Mouse (Mus musculus) ES-E14 (cell line): ENCODE measurements around the gene Aes. TPM values are rescaled to one million over a fixed set of nuclear protein-coding genes. Genes with fewer than 3 reads are reported as not detected.

Experiments
- DNase-seq: peaks from one replicate; pipeline ENCODE4 v3.0.0-alpha.2; 2013; ENCODE audit warnings: low read depth, low spot score
- H3K27ac ChIP-seq: 2 replicates; pipeline ENCODE4 v1.5.1; 2012; ENCODE audit warnings: low read depth, mild to moderate bottlenecking, low read length, moderate library complexity, mixed read lengths; ENCODE audit not compliant: poor library complexity, insufficient read depth, severe bottlenecking
- H3K36me3 ChIP-seq: 2 replicates; pipeline ENCODE4 v1.6.1; 2012; ENCODE audit warnings: mild to moderate bottlenecking, low read length, moderate library complexity, mixed read lengths; ENCODE audit not compliant: control insufficient read depth, poor library complexity, insufficient read depth, severe bottlenecking
- H3K4me1 ChIP-seq, 2 experiments: fragments of 150-350 bp in 1 of 2; sonication (generic) in 1 of 2; 2 replicates each; pipeline ENCODE4 v1.6.1; 2012; ENCODE audit warnings: low read length in 2 of 2, mild to moderate bottlenecking in 1 of 2, mixed read lengths in 1 of 2; ENCODE audit not compliant: control insufficient read depth in 2 of 2, insufficient read depth in 2 of 2, poor library complexity in 1 of 2
- H3K4me3 ChIP-seq, 2 experiments: fragments of 150-350 bp in 1 of 2; sonication (generic) in 1 of 2; 2 replicates each; pipeline ENCODE4 v1.5.1; 2012; ENCODE audit warnings: low read length in 2 of 2, low read depth in 1 of 2, mild to moderate bottlenecking in 1 of 2, mixed read lengths in 1 of 2; ENCODE audit not compliant: insufficient read depth in 1 of 2, poor library complexity in 1 of 2, severe bottlenecking in 1 of 2
- H3K9ac ChIP-seq: 2 replicates; pipeline ENCODE4 v1.6.1; 2012; ENCODE audit warnings: low read depth, mild to moderate bottlenecking, low read length, mixed read lengths; ENCODE audit not compliant: poor library complexity, insufficient read depth, severe bottlenecking
- H3K9me3 ChIP-seq: fragments of 150-350 bp; sonication (generic); 2 replicates; pipeline ENCODE4 v1.6.1; 2012; ENCODE audit warnings: low read depth, mild to moderate bottlenecking, low read length; ENCODE audit not compliant: control insufficient read depth, insufficient read depth
- CHD2 ChIP-seq: IDR thresholded peaks from 2 replicates; pipeline ENCODE4 v1.6.1; 2014; ENCODE audit warnings: mild to moderate bottlenecking, low read depth, low read length, inconsistent platforms
- HCFC1 ChIP-seq: IDR thresholded peaks from 2 replicates; pipeline ENCODE4 v1.6.1; 2012; ENCODE audit warnings: low read length, inconsistent platforms, borderline replicate concordance; ENCODE audit not compliant: insufficient read depth
- MAFK ChIP-seq: IDR thresholded peaks from 2 replicates; pipeline ENCODE4 v1.6.1; 2014; ENCODE audit warnings: mild to moderate bottlenecking, low read depth, low read length, inconsistent platforms; ENCODE audit not compliant: insufficient read depth
- ZC3H11A ChIP-seq: IDR thresholded peaks from 2 replicates; pipeline ENCODE4 v1.6.1; 2012; ENCODE audit warnings: low read depth, mild to moderate bottlenecking, inconsistent platforms, low read length, borderline replicate concordance
- ZNF384 ChIP-seq: IDR thresholded peaks from 2 replicates; pipeline ENCODE4 v1.6.1; 2012; ENCODE audit warnings: low read depth, low read length, inconsistent platforms
- in situ Hi-C, 2 experiments: fragments of 600-800 bp; cut with MboI; formaldehyde crosslinking; loops; one replicate each; pipeline ENCODE4 v1.15.1; 2025; ENCODE audit warnings: low sequenced_read_pairs in 2 of 2, inconsistent platforms in 1 of 2; ENCODE audit not compliant: unreplicated experiment in 2 of 2
- total RNA-seq: library from RNA; depleted of rRNA; stranded (reverse); fragments of 300-350 nt; gene quantifications from 2 replicates; pipeline ENCODE4 v1.2.3, GENCODE M21; 2012

Aes gene
- total RNA-seq, 1 experiment = 145 TPM

GRCm38 (mm10) chr10:81604019-81604967 lies 45.0 kb downstream of the Aes start:
- peak overlapping the region; percentile 63; the same call in 1 of the 2 replicates for H3K9ac ChIP-seq
- in situ Hi-C loops = no loop called here
- H3K4me1 ChIP-seq = peaks cover 0 to 18% of the 10 kb centered on the region in 2 experiments
- DNase-seq = no peak
- peaks cover 4% of the 10 kb centered on the region; the same call in 1 of the 2 replicates for H3K36me3 ChIP-seq
- H3K27ac ChIP-seq = no peak overlapping the region
- H3K4me3 ChIP-seq = peak overlapping the region; percentile 46 to 61
- H3K9me3 ChIP-seq = no peaks in the 10 kb centered on the region
- no peak for TF ChIP-seq HCFC1
- TF ChIP-seq ZNF384 = no peak
- no peak for TF ChIP-seq ZC3H11A
- TF ChIP-seq CHD2 = no peak
- TF ChIP-seq MAFK = no peak

GRCm38 (mm10) chr10:81604968-81605665 lies 45.8 kb downstream of the Aes start:
- Histone ChIP-seq H3K9me3 (no peaks in the 10 kb centered on the region), H3K36me3 (peaks cover 4% of the 10 kb centered on the region; the same call in 1 of the 2 replicates), H3K4me1 (peaks cover 0 to 11% of the 10 kb centered on the region in 2 experiments; a peak in 3 of 4 replicates), H3K27ac (no peak overlapping the region; the same call in 1 of the 2 replicates), H3K9ac (peak overlapping the region; percentile 63; the same call in 1 of the 2 replicates), H3K4me3 (peak overlapping the region; percentile 52 to 71)
- TF ChIP-seq HCFC1 (no peak), ZNF384 (no peak), CHD2 (peak; percentile 41; the same call in 1 of the 2 replicates)
- DNase-seq = peak; percentile 86
- in situ Hi-C loops = no loop called here

- Histone ChIP-seq H3K4me3 (peak overlapping the region; percentile 52 to 71), H3K9ac (peak overlapping the region; percentile 63; the same call in 1 of the 2 replicates), H3K36me3 (peaks cover 4% of the 10 kb centered on the region; the same call in 1 of the 2 replicates), H3K9me3 (no peaks in the 10 kb centered on the region), H3K27ac (no peak overlapping the region), H3K4me1 (peaks cover 0 to 11% of the 10 kb centered on the region in 2 experiments; a peak in 2 of 4 replicates)
- in situ Hi-C loops = no loop called here
- no peak for DNase-seq
- TF ChIP-seq MAFK (no peak), HCFC1 (no peak), ZNF384 (no peak), ZC3H11A (no peak), CHD2 (no peak)
These were observed 46.3 kb downstream of the Aes start for GRCm38 (mm10) chr10:81605666-81605973.

- peak within 1 kb of the TSS; percentile 85 for H3K9ac ChIP-seq
- DNase-seq = peak; percentile 95
- TF ChIP-seq ZC3H11A = no peak
- no peak for TF ChIP-seq MAFK
- peak; percentile 38; the same call in 1 of the 2 replicates for TF ChIP-seq HCFC1
- peak; percentile 77 for TF ChIP-seq ZNF384
- TF ChIP-seq CHD2 = peak; percentile 78
- H3K27ac ChIP-seq = peak within 1 kb of the TSS; percentile 89
- H3K4me3 ChIP-seq = peak within 1 kb of the TSS; percentile 71 to 72
- peaks cover 4% of the 10 kb centered on the region; the same call in 1 of the 2 replicates for H3K36me3 ChIP-seq
- no peaks in the 10 kb centered on the region for H3K9me3 ChIP-seq
- in situ Hi-C loops = no loop called here
- H3K4me1 ChIP-seq = peaks cover 0 to 11% of the 10 kb centered on the region in 2 experiments; a peak in 1 of 4 replicates
These were observed 46.9 kb downstream of the Aes start, which contains the start of gene BC025920 for GRCm38 (mm10) chr10:81605974-81606751. Gene BC025920, plus strand, starts transcription at chr10:81606270.
